Mouse (Mus musculus) hindbrain, embryonic 10.5 days (tissue): ENCODE results near the gene Sorcs3. TPM values are rescaled to one million over a fixed set of nuclear protein-coding genes. Genes with fewer than 3 reads are reported as not detected.

Experiments
- DNase-seq: peaks from one replicate; pipeline ENCODE4 v3.0.0-alpha.2; 2017; ENCODE audit warnings: low spot score
- H3K27ac ChIP-seq: fragments of 300-500 bp; sonication (generic); 2 replicates; pipeline ENCODE4 v1.5.1; 2016; ENCODE audit warnings: mild to moderate bottlenecking, moderate library complexity
- H3K27me3 ChIP-seq: fragments of 300-500 bp; sonication (generic); 2 replicates; pipeline ENCODE4 v1.6.1; 2016; ENCODE audit warnings: mild to moderate bottlenecking; ENCODE audit not compliant: poor library complexity, insufficient read depth, severe bottlenecking
- H3K36me3 ChIP-seq: fragments of 300-500 bp; sonication (generic); 2 replicates; pipeline ENCODE4 v1.6.1; 2016; ENCODE audit warnings: mild to moderate bottlenecking, moderate library complexity
- H3K4me1 ChIP-seq: fragments of 300-500 bp; sonication (generic); replicated peaks from 2 replicates; pipeline ENCODE4 v1.6.1; 2016; ENCODE audit warnings: mild to moderate bottlenecking
- H3K4me3 ChIP-seq: fragments of 300-500 bp; sonication (generic); 2 replicates; pipeline ENCODE4 v1.5.1; 2016; ENCODE audit warnings: mild to moderate bottlenecking, moderate library complexity
- H3K9me3 ChIP-seq: fragments of 300-500 bp; sonication (generic); 2 replicates; pipeline ENCODE4 v1.6.1; 2016; ENCODE audit warnings: mild to moderate bottlenecking, moderate library complexity
- WGBS: fragments of 180-500 bp; shearing (Covaris S2); methylation state at CpG from one replicate; pipeline ENCODE4 v1.1.7; 2016; 5-methylcytosine and 5-hydroxymethylcytosine counted together
- polyA plus RNA-seq: library from polyadenylated mRNA; unstranded; fragments of >200 nt; fragmentation: Nextera tagmentation; extraction: Ambion mirVana; gene quantifications from 2 replicates; pipeline ENCODE4 v1.2.1, GENCODE M21; 2016

The Sorcs3 gene
- polyA plus RNA-seq, 1 experiment from 2014 or later: 3.1 TPM

DNA sequence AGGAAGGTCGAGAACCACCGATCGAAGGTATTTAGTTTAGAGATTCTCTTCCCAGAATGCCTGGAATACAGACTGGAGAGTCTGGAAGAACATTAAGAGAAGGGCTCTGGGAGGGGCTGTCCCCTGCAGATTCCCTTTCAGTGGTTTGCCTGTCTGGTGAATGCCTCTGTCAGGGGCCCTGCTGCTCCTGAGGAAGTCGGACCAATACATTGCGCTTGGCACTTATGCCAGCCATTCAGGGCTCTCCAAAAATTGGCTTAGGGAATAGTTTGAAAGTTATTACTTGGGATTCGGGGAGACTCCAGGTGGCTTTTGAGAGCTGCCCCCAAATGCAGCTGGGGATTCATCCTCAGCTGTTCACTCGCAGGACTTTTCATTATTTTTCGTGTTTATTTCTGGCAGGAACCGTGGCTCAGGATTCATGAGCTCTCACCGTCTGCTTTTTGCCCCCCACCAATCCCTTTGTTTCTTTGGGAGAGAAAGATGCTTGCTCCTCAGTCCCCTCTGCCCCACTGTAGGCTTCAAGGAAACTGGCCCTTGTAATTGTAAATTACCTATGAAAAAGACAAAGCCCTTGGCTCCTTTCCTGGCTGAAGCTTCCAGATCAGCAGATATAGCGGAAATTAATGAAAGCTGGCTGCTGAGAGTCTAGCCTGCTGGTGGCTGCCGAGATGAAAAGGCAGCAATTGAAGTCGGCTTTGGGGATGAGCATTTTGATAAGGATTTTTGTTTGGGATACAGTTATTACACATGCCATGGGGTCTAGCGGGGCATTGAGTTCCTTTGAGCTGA lies 94.8 kb downstream of the Sorcs3 start:
- no peak for DNase-seq
- peaks cover 15% of the 10 kb centered on the region for H3K4me1 ChIP-seq
- H3K27ac ChIP-seq: peak overlapping the region; percentile 62; the same call in 1 of the 2 replicates
- H3K27me3 ChIP-seq: no peaks in the 10 kb centered on the region
- no peaks in the 10 kb centered on the region for H3K36me3 ChIP-seq
- H3K9me3 ChIP-seq: no peaks in the 10 kb centered on the region
- 30% methylated on average over 14 of the region's 14 CpGs for WGBS
- no peak overlapping the region for H3K4me3 ChIP-seq

DNA sequence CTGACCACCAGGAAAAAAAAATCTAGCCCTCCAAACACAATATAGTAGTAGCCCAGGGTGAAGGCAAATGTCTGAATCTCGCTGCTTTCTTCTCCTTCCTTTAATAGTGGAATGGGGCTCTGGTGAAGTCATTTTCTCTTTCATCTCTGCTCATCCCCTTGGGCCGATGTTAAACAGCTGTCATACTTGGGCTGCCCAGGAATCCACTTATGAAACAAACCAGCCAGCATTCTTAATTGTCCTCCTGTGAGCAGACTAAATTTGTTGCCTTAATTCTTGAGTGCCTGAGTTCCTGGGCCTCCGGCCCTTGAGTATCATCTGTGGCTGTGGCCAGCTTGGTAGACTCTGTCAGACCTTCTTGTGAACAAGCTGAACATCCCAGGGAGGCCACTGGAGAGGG lies 95.5 kb downstream of the Sorcs3 start:
- Histone ChIP-seq H3K27me3 (no peaks in the 10 kb centered on the region), H3K4me1 (peaks cover 15% of the 10 kb centered on the region), H3K27ac (no peak overlapping the region), H3K36me3 (no peaks in the 10 kb centered on the region), H3K4me3 (no peak overlapping the region), H3K9me3 (no peaks in the 10 kb centered on the region)
- DNase-seq: no peak
- 56% methylated on average over 3 of the region's 3 CpGs for WGBS

DNA sequence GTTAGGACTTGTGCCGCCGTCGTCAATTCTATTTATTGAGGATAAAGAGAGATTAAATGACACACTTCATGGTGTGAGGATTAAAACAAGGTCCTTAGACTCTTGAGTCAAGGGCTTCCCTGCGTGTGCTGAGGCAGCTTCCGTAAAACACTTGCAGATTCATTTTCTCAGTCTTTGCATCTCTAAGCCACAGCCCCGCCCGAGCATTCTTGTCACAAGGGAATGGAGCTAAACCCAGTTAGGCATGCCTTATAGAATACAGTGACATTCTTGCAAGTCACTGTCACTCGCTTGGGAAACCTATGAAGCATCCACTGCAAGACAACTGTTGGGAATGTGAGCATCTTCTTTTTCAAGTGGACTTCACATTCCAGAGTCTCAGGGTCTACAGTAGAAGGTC lies 102.5 kb downstream of the Sorcs3 start:
- no peaks in the 10 kb centered on the region for H3K4me1 ChIP-seq
- no peaks in the 10 kb centered on the region for H3K36me3 ChIP-seq
- no peak overlapping the region for H3K27ac ChIP-seq
- WGBS: 89% methylated on average over 8 of the region's 8 CpGs
- H3K27me3 ChIP-seq: no peaks in the 10 kb centered on the region
- no peak overlapping the region for H3K4me3 ChIP-seq
- DNase-seq: no peak
- H3K9me3 ChIP-seq: no peaks in the 10 kb centered on the region

DNA sequence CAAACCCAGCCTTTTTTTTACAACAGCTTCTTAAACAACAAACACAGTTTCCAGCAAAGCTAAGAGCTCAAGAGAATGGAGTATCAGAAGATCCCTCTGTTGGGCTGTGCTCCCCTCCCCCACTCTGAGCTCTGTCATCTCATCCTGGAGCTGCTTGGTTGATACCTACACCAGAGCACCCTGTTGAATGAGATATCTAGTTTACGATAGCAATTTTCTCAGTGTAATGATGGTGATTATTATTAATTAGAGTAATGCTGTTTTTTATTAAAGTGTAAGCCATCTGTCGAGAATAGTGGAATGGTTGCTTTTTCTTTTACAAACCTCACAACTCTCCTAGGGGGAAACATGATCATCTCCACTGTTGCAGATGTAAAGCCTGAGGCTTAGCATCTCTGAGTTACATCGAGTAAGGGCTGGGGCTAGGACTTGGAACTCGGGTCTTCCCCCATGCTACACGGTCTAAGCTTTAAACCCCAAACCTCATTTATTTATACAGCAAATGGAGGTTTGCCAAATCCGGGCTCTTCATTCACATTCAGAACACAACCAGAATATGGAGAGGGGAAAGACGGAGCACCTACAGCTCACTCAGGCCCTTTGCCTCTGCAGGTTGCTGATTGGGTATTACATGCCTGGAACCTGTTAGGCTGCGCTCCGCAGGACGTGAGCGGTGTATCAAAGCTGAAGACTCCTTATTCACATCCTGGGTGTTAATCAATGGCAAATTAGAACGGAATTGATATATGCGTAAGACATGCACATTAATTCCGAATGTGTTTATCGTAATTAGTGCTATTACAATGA lies 103.9 kb downstream of the Sorcs3 start:
- no peak overlapping the region for H3K4me3 ChIP-seq
- no peak for DNase-seq
- 84% methylated on average over 15 of the region's 15 CpGs for WGBS
- H3K4me1 ChIP-seq: no peaks in the 10 kb centered on the region
- H3K27ac ChIP-seq: no peak overlapping the region
- no peaks in the 10 kb centered on the region for H3K36me3 ChIP-seq
- no peaks in the 10 kb centered on the region for H3K9me3 ChIP-seq
- no peaks in the 10 kb centered on the region for H3K27me3 ChIP-seq

DNA sequence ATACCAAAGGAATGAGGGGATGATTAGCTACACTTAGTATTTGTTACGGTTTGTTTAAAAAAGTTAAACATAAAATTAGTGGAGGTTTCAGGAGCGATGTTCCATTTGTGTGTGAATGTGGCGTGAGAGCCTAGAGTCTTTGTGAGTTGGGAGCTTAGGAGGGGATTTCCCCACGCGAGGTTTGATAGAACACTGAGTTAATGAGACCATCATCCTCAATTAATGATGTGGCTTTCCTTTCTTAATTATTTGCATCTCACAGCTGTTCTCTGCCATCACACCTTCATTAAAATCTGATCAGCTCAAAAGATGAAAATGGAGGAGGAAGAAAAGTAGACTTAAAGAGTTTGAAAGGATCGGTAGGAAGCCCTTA lies 104.5 kb downstream of the Sorcs3 start:
- no peak overlapping the region for H3K4me3 ChIP-seq
- no peaks in the 10 kb centered on the region for H3K9me3 ChIP-seq
- DNase-seq: no peak
- no peaks in the 10 kb centered on the region for H3K36me3 ChIP-seq
- WGBS: 90% methylated on average over 6 of the region's 6 CpGs
- no peaks in the 10 kb centered on the region for H3K27me3 ChIP-seq
- H3K27ac ChIP-seq: no peak overlapping the region
- H3K4me1 ChIP-seq: no peaks in the 10 kb centered on the region

DNA sequence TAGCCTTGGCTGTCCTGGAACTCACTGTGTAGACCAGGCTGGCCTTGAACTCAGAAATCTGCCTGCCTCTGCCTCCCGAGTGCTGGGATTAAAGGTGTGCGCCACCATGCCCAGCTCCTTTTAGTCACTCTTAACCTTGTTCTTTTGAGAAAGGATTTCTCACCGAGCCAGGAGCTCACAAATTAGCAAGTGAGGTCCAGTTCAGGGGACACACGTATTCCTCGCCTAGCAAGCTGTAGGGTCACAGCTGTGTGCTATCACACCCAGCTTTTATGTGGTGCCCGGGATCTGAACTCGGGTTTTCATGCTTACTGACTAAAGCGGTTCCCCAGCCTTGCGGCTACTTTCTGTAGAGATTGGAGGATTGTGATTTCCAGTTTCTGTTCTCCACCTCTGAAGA lies 108.0 kb downstream of the Sorcs3 start:
- Histone ChIP-seq H3K27me3 (no peaks in the 10 kb centered on the region), H3K36me3 (no peaks in the 10 kb centered on the region), H3K4me3 (no peak overlapping the region), H3K27ac (no peak overlapping the region), H3K4me1 (no peaks in the 10 kb centered on the region), H3K9me3 (no peaks in the 10 kb centered on the region)
- no peak for DNase-seq
- WGBS: 94% methylated on average over 9 of the region's 9 CpGs

DNA sequence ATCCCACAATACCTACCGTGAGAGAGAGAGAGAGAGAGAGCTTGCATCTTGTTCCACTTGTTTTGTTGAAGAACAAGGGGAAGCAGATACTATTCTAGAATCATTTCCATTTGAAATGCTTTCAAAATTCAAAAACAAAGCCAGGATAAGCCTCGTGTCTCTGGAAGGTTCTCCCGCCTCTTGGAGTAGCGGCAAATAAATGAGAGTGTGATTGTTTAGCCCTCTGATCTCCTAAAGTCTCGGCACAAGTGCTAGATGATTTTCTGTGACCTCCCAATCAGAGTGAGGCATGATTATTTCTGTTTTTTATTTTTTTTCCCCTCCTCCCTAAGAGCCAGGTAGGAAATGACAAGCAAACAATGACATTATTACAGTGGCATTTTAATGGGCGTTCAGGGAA lies 121.3 kb downstream of the Sorcs3 start:
- Histone ChIP-seq H3K4me1 (peaks cover 17% of the 10 kb centered on the region; the same call in 1 of the 2 replicates), H3K4me3 (no peak overlapping the region), H3K27ac (no peak overlapping the region), H3K27me3 (no peaks in the 10 kb centered on the region), H3K36me3 (no peaks in the 10 kb centered on the region), H3K9me3 (no peaks in the 10 kb centered on the region)
- WGBS: 46% methylated on average over 6 of the region's 6 CpGs
- no peak for DNase-seq

DNA sequence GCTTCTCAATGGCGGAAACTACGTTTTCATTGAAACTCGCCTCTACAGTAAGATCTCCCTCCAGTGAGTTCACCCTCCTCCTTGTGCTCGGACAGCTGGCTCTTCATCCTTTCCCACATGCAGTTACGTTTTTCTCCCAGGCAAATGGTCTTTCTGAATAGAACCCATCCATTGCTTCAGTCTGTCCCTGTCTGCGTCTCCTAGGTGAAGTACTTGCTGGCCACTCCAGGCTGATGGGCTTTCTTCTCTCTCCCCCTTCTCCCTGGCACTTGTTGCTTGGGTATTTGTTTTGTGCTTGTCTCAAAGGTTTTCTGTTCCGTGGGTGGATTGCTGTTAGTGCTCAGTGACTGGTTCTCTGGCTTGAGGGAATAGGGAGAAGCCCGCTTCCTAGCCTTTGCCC lies 122.3 kb downstream of the Sorcs3 start:
- Histone ChIP-seq H3K27me3 (no peaks in the 10 kb centered on the region), H3K36me3 (no peaks in the 10 kb centered on the region), H3K4me1 (peaks cover 22% of the 10 kb centered on the region), H3K4me3 (no peak overlapping the region), H3K9me3 (no peaks in the 10 kb centered on the region), H3K27ac (peak overlapping the region; percentile 8; the same call in 1 of the 2 replicates)
- 72% methylated on average over 8 of the region's 8 CpGs for WGBS
- no peak for DNase-seq

DNA sequence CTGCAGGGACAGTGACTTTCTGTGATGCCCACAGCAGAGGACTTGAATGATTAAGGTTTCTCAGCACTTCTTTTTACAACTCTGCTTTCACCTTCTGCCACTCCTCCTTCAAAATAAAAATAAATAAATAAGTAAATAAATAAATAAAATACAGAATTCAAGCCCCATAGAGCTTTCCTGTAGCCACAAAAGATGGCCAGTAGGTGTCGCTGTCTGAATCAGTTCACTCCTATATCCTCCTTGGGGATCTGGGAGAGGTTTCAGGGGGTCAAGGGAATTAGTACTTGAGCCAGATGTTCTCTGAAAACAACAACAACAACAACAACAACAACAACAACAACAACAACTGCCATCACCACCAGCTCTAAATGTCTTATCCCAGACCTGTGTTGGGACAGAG lies 125.8 kb downstream of the Sorcs3 start:
- Histone ChIP-seq H3K27ac (no peak overlapping the region), H3K36me3 (no peaks in the 10 kb centered on the region), H3K4me3 (no peak overlapping the region), H3K27me3 (no peaks in the 10 kb centered on the region), H3K4me1 (peaks cover 22% of the 10 kb centered on the region), H3K9me3 (no peaks in the 10 kb centered on the region)
- no peak for DNase-seq
- 11% methylated on average over 1 of the region's 1 CpGs for WGBS

DNA sequence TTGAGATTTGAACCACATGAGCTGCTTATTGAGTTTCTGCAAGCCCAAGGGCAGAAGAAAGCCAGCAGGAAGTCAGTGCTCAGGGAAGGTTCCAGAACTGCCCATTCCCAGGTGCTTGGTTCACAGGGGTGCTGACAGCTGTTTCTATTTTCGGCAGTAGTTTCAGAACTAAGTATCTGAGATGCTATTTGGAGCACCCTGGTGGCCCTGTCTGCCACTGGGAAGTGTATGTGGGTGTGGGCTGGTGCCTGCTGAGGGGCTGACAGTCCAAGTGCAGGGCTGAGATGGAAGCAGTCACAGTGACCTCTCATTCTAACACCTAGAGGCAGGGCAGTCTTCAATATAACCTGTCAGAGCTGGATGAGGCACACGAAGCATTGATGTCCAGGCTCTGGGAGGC lies 127.3 kb downstream of the Sorcs3 start:
- DNase-seq: no peak
- 74% methylated on average over 2 of the region's 2 CpGs for WGBS

DNA sequence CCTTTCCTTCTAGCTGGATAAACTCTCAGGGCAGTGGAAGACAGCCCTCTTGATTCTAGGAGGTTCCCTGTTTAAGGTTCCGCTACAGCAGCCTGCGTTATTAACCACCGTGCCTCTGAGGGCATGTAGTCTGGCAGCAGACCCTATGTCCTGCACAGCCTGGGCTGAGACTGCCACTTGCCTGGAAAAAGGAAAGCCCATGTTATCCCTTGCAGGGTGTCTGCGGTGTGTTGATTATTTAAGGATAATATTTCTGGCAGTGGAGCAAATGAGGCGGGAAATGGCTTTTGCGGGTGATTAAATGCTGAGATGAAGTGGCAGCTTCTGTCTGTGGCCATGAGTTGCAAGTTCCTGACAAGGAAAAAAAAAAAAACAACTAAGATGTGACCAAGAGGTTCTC lies 131.6 kb downstream of the Sorcs3 start:
- no peak for DNase-seq
- H3K4me1 ChIP-seq: peaks cover 3% of the 10 kb centered on the region
- no peak overlapping the region for H3K4me3 ChIP-seq
- no peaks in the 10 kb centered on the region for H3K9me3 ChIP-seq
- 0 out of 2 replicates have a peak, but pooled peaks cover 2% of the 10 kb centered on the region for H3K27me3 ChIP-seq
- 84% methylated on average over 6 of the region's 6 CpGs for WGBS
- H3K36me3 ChIP-seq: no peaks in the 10 kb centered on the region
- no peak overlapping the region for H3K27ac ChIP-seq

More for the DNA sequence above, 127.3 kb downstream of the Sorcs3 start:
- no peak overlapping the region for H3K4me3 ChIP-seq
- H3K36me3 ChIP-seq: no peaks in the 10 kb centered on the region
- H3K27ac ChIP-seq: no peak overlapping the region
- no peaks in the 10 kb centered on the region for H3K9me3 ChIP-seq
- no peaks in the 10 kb centered on the region for H3K27me3 ChIP-seq
- H3K4me1 ChIP-seq: peaks cover 8% of the 10 kb centered on the region

DNA sequence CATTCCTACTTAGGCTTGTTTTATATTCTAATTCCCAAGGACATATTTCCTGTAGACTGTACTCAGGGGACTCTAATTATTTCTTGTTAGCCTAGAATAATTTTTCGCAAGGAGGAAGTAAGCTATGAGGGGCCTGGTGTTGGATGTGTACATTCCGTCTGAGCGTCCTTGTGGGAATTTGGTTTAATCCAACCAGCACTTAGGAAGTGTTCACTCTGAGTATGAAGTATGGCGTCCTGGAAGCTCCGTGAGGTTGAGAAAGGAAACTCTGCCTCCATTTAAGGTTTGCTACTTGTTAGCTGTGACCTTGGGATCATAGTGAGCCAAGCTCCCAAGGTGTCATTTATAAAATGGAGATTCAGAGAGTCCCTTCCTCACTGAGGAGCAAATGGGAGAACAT lies 132.3 kb downstream of the Sorcs3 start:
- Histone ChIP-seq H3K36me3 (no peaks in the 10 kb centered on the region), H3K4me1 (peaks cover 6% of the 10 kb centered on the region; the same call in 1 of the 2 replicates), H3K27ac (no peak overlapping the region), H3K27me3 (0 out of 2 replicates have a peak, but pooled peaks cover 2% of the 10 kb centered on the region), H3K9me3 (no peaks in the 10 kb centered on the region), H3K4me3 (no peak overlapping the region)
- no peak for DNase-seq
- 92% methylated on average over 5 of the region's 5 CpGs for WGBS

DNA sequence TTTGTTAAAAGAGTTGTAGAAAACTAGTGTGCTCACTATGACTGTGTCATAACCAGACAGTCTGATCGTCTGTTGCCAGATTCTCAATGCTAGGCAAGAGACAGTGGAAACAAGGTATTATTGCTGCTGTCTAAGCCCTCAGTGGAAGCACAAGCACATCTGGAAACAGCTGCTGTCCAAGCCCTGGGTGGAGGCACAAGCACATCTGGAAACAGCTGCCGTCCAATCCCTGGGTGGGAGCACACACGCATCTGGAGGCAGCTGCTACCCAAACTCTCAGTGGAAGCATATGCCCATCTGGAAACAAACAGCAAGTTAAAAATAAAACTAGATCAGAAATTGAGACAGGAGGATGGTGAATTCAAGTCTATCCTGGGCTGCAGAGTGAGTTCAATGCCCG lies 136.9 kb downstream of the Sorcs3 start:
- Histone ChIP-seq H3K4me1 (peaks cover 27% of the 10 kb centered on the region), H3K27ac (no peak overlapping the region), H3K27me3 (0 out of 2 replicates have a peak, but pooled peaks cover 2% of the 10 kb centered on the region), H3K9me3 (no peaks in the 10 kb centered on the region), H3K36me3 (no peaks in the 10 kb centered on the region), H3K4me3 (no peak overlapping the region)
- DNase-seq: no peak
- WGBS: 82% methylated on average over 4 of the region's 4 CpGs
